Mouse (Mus musculus) embryonic facial prominence, embryonic 10.5 days (tissue): Measurements from ENCODE around the gene Endod1. TPM values are rescaled to one million over a fixed set of nuclear protein-coding genes. Genes with fewer than 3 reads are reported as not detected.

Experiments used
- DNase-seq: peaks from one replicate; pipeline ENCODE4 v3.0.0-alpha.2; 2017; ENCODE audit warnings: low spot score
- H3K27ac ChIP-seq: fragments of 300-500 bp; sonication (generic); replicated peaks from 2 replicates; pipeline ENCODE4 v1.5.1; 2016; ENCODE audit warnings: mild to moderate bottlenecking
- H3K27me3 ChIP-seq: fragments of 300-500 bp; sonication (generic); replicated peaks from 2 replicates; pipeline ENCODE4 v1.6.1; 2016; ENCODE audit warnings: low read depth, mild to moderate bottlenecking; ENCODE audit not compliant: poor library complexity, severe bottlenecking
- H3K36me3 ChIP-seq: fragments of 300-500 bp; sonication (generic); replicated peaks from 2 replicates; pipeline ENCODE4 v1.6.1; 2016; ENCODE audit warnings: mild to moderate bottlenecking, moderate library complexity
- H3K4me1 ChIP-seq: fragments of 300-500 bp; sonication (generic); 2 replicates; pipeline ENCODE4 v1.6.1; 2016
- H3K4me3 ChIP-seq: fragments of 300-500 bp; sonication (generic); 2 replicates; pipeline ENCODE4 v1.5.1; 2016; ENCODE audit warnings: mild to moderate bottlenecking, moderate library complexity
- H3K9me3 ChIP-seq: fragments of 300-500 bp; sonication (generic); 2 replicates; pipeline ENCODE4 v1.6.1; 2016; ENCODE audit warnings: mild to moderate bottlenecking
- WGBS: fragments of 180-500 bp; shearing (Covaris S2); methylation state at CpG from one replicate; pipeline ENCODE4 v1.1.7; 2016; 5-methylcytosine and 5-hydroxymethylcytosine counted together
- polyA plus RNA-seq: library from polyadenylated mRNA; unstranded; fragments of >200 nt; fragmentation: Nextera tagmentation; extraction: Ambion mirVana; gene quantifications from 2 replicates; pipeline ENCODE4 v1.2.1, GENCODE M21; 2016

Endod1 gene
- polyA plus RNA-seq, 1 experiment from 2014 or later = 6.9 TPM

GRCm38 (mm10) chr9:14372440-14372839 is 8.9 kb downstream of the Endod1 start:
- H3K4me3 ChIP-seq = no peak overlapping the region
- no peaks in the 10 kb centered on the region for H3K4me1 ChIP-seq
- H3K27me3 ChIP-seq = no peaks in the 10 kb centered on the region
- DNase-seq = no peak
- no peak overlapping the region for H3K27ac ChIP-seq
- H3K36me3 ChIP-seq = no peaks in the 10 kb centered on the region
- H3K9me3 ChIP-seq = no peaks in the 10 kb centered on the region

- Histone ChIP-seq H3K4me1 (0 out of 2 replicates have a peak, but pooled peaks cover 2% of the 10 kb centered on the region), H3K9me3 (no peaks in the 10 kb centered on the region), H3K4me3 (no peak overlapping the region), H3K27me3 (no peaks in the 10 kb centered on the region), H3K36me3 (no peaks in the 10 kb centered on the region), H3K27ac (no peak overlapping the region)
- DNase-seq = no peak
These were observed 12.0 kb downstream of the Endod1 start for GRCm38 (mm10) chr9:14369271-14369670.

GRCm38 (mm10) chr9:14367850-14368249 is 13.5 kb downstream of the Endod1 start:
- Histone ChIP-seq H3K4me3 (no peak overlapping the region), H3K36me3 (no peaks in the 10 kb centered on the region), H3K27me3 (no peaks in the 10 kb centered on the region), H3K4me1 (0 out of 2 replicates have a peak, but pooled peaks cover 2% of the 10 kb centered on the region), H3K9me3 (no peaks in the 10 kb centered on the region), H3K27ac (no peak overlapping the region)
- WGBS = 90% methylated on average over 4 of the region's 4 CpGs
- no peak for DNase-seq

GRCm38 (mm10) chr9:14365481-14366125 is 15.7 kb downstream of the Endod1 start:
- peak overlapping the region; percentile 51; the same call in 1 of the 2 replicates for H3K27ac ChIP-seq
- H3K9me3 ChIP-seq = no peaks in the 10 kb centered on the region
- WGBS = 59% methylated on average over 4 of the region's 4 CpGs
- no peak for DNase-seq
- no peaks in the 10 kb centered on the region for H3K36me3 ChIP-seq
- 0 out of 2 replicates have a peak, but pooled peaks cover 2% of the 10 kb centered on the region for H3K4me1 ChIP-seq
- H3K27me3 ChIP-seq = no peaks in the 10 kb centered on the region
- no peak overlapping the region for H3K4me3 ChIP-seq

GRCm38 (mm10) chr9:14364719-14365118 is 16.6 kb downstream of the Endod1 start:
- no peaks in the 10 kb centered on the region for H3K36me3 ChIP-seq
- WGBS = 96% methylated on average over 9 of the region's 9 CpGs
- no peak overlapping the region for H3K4me3 ChIP-seq
- 0 out of 2 replicates have a peak, but pooled peaks cover 2% of the 10 kb centered on the region for H3K4me1 ChIP-seq
- DNase-seq = no peak
- H3K27me3 ChIP-seq = no peaks in the 10 kb centered on the region
- no peak overlapping the region for H3K27ac ChIP-seq
- no peaks in the 10 kb centered on the region for H3K9me3 ChIP-seq

- Histone ChIP-seq H3K27me3 (no peaks in the 10 kb centered on the region), H3K36me3 (no peaks in the 10 kb centered on the region), H3K9me3 (no peaks in the 10 kb centered on the region), H3K4me1 (0 out of 2 replicates have a peak, but pooled peaks cover 2% of the 10 kb centered on the region), H3K27ac (no peak overlapping the region), H3K4me3 (no peak overlapping the region)
- WGBS = 86% methylated on average over 6 of the region's 6 CpGs
- DNase-seq = no peak
These were observed 17.8 kb downstream of the Endod1 start for GRCm38 (mm10) chr9:14363540-14363939.

GRCm38 (mm10) chr9:14362068-14362768 is 19.1 kb downstream of the Endod1 start:
- 0 out of 2 replicates have a peak, but pooled peaks cover 2% of the 10 kb centered on the region for H3K4me1 ChIP-seq
- H3K4me3 ChIP-seq = no peak overlapping the region
- no peaks in the 10 kb centered on the region; the same call in 1 of the 2 replicates for H3K36me3 ChIP-seq
- H3K27ac ChIP-seq = no peak overlapping the region
- H3K9me3 ChIP-seq = no peaks in the 10 kb centered on the region
- 89% methylated on average over 8 of the region's 8 CpGs for WGBS
- H3K27me3 ChIP-seq = no peaks in the 10 kb centered on the region
- DNase-seq = no peak

GRCm38 (mm10) chr9:14357033-14357432 is 24.3 kb downstream of the Endod1 start:
- Histone ChIP-seq H3K27ac (no peak overlapping the region), H3K36me3 (no peaks in the 10 kb centered on the region; the same call in 1 of the 2 replicates), H3K4me3 (no peak overlapping the region), H3K9me3 (no peaks in the 10 kb centered on the region), H3K27me3 (no peaks in the 10 kb centered on the region), H3K4me1 (no peaks in the 10 kb centered on the region)
- DNase-seq = peak; percentile 23
- WGBS = 88% methylated on average over 4 of the region's 4 CpGs

GRCm38 (mm10) chr9:14354852-14355251 is 26.5 kb downstream of the Endod1 start:
- 74% methylated on average over 6 of the region's 6 CpGs for WGBS
- H3K4me1 ChIP-seq = no peaks in the 10 kb centered on the region

GRCm38 (mm10) chr9:14352337-14352736 is 29.0 kb downstream of the Endod1 start:
- no peaks in the 10 kb centered on the region for H3K27me3 ChIP-seq
- no peak for DNase-seq
- no peaks in the 10 kb centered on the region for H3K9me3 ChIP-seq
- no peak overlapping the region for H3K27ac ChIP-seq
- H3K4me3 ChIP-seq = no peak overlapping the region
- H3K36me3 ChIP-seq = no peaks in the 10 kb centered on the region; the same call in 1 of the 2 replicates
- H3K4me1 ChIP-seq = no peaks in the 10 kb centered on the region
- WGBS = 83% methylated on average over 1 of the region's 1 CpGs

More at GRCm38 (mm10) chr9:14354852-14355251, 26.5 kb downstream of the Endod1 start:
- Histone ChIP-seq H3K4me3 (no peak overlapping the region), H3K27me3 (no peaks in the 10 kb centered on the region), H3K36me3 (no peaks in the 10 kb centered on the region; the same call in 1 of the 2 replicates), H3K27ac (no peak overlapping the region), H3K9me3 (no peaks in the 10 kb centered on the region)
- no peak for DNase-seq

- Histone ChIP-seq H3K4me3 (no peak overlapping the region), H3K4me1 (no peaks in the 10 kb centered on the region), H3K27ac (no peak overlapping the region), H3K9me3 (no peaks in the 10 kb centered on the region), H3K27me3 (no peaks in the 10 kb centered on the region), H3K36me3 (no peaks in the 10 kb centered on the region)
- DNase-seq = no peak
- 77% methylated on average over 2 of the region's 2 CpGs for WGBS
These were observed 30.5 kb downstream of the Endod1 start for GRCm38 (mm10) chr9:14350787-14351186.

- Histone ChIP-seq H3K27ac (no peak overlapping the region), H3K4me1 (no peaks in the 10 kb centered on the region), H3K36me3 (no peaks in the 10 kb centered on the region), H3K27me3 (no peaks in the 10 kb centered on the region), H3K4me3 (no peak overlapping the region), H3K9me3 (no peaks in the 10 kb centered on the region)
- WGBS = 86% methylated on average over 5 of the region's 5 CpGs
- no peak for DNase-seq
These were observed 31.9 kb downstream of the Endod1 start for GRCm38 (mm10) chr9:14349380-14349779.

- H3K27me3 ChIP-seq = no peaks in the 10 kb centered on the region
- H3K4me1 ChIP-seq = no peaks in the 10 kb centered on the region
- no peak overlapping the region for H3K4me3 ChIP-seq
- 54% methylated on average over 4 of the region's 4 CpGs for WGBS
- H3K36me3 ChIP-seq = no peaks in the 10 kb centered on the region
- no peak overlapping the region for H3K27ac ChIP-seq
- no peaks in the 10 kb centered on the region for H3K9me3 ChIP-seq
- DNase-seq = peak; percentile 39
These were observed 32.9 kb downstream of the Endod1 start for GRCm38 (mm10) chr9:14348416-14348815.
